Mouse (Mus musculus) neural tube, embryonic 11.5 days (tissue): Measurements from ENCODE around the gene Nrip3. TPM values are rescaled to one million over a fixed set of nuclear protein-coding genes. Genes with fewer than 3 reads are reported as not detected.
A peak's percentile ranks its signal among the peaks of the same experiment; 100 is the strongest.

Source experiments
- ATAC-seq: fragments of 200-750 bp; cut with Nextera tagmentation; 2 replicates; pipeline ENCODE4 v1.8.0; 2017; ENCODE audit warnings: moderate number of reproducible peaks, mild to moderate bottlenecking, moderate TSS enrichment, moderate library complexity; ENCODE audit not compliant: insufficient read depth, low FRiP score, low TSS enrichment
- DNase-seq: peaks from one replicate; pipeline ENCODE4 v3.0.0-alpha.2; 2015; ENCODE audit warnings: low spot score
- H3K27ac ChIP-seq: fragments of 300-500 bp; sonication (generic); 2 replicates; pipeline ENCODE4 v1.5.1; 2014; ENCODE audit warnings: low read depth, mild to moderate bottlenecking, low read length
- H3K27me3 ChIP-seq: fragments of 300-500 bp; sonication (generic); 2 replicates; pipeline ENCODE4 v1.6.1; 2014; ENCODE audit warnings: mild to moderate bottlenecking, low read length, mixed read lengths; ENCODE audit not compliant: control insufficient read depth, insufficient read depth
- H3K36me3 ChIP-seq: fragments of 300-500 bp; sonication (generic); 2 replicates; pipeline ENCODE4 v1.6.1; 2014; ENCODE audit warnings: mild to moderate bottlenecking, low read length, moderate library complexity, mixed read lengths; ENCODE audit not compliant: control insufficient read depth, insufficient read depth
- H3K4me1 ChIP-seq: fragments of 300-500 bp; sonication (generic); 2 replicates; pipeline ENCODE4 v1.6.1; 2014; ENCODE audit warnings: low read length, mixed read lengths; ENCODE audit not compliant: control insufficient read depth, insufficient read depth
- H3K4me2 ChIP-seq: fragments of 300-500 bp; sonication (generic); 2 replicates; pipeline ENCODE4 v1.6.1; 2014; ENCODE audit warnings: low read depth, mild to moderate bottlenecking, moderate library complexity
- H3K4me3 ChIP-seq: fragments of 300-500 bp; sonication (generic); 2 replicates; pipeline ENCODE4 v1.5.1; 2014; ENCODE audit warnings: low read depth, low read length
- H3K9ac ChIP-seq: fragments of 300-500 bp; sonication (generic); 2 replicates; pipeline ENCODE4 v1.6.1; 2014; ENCODE audit warnings: mild to moderate bottlenecking, low read length
- H3K9me3 ChIP-seq: fragments of 300-500 bp; sonication (generic); 2 replicates; pipeline ENCODE4 v1.6.1; 2016; ENCODE audit warnings: low read length; ENCODE audit not compliant: control insufficient read depth
- WGBS: fragments of 180-500 bp; shearing (Covaris S2); extraction: QIAGEN DNeasy Blood & Tissue Kit; methylation state at CpG from one replicate; pipeline ENCODE4 v1.1.7; 2014; 5-methylcytosine and 5-hydroxymethylcytosine counted together
- polyA plus RNA-seq: library from polyadenylated mRNA; unstranded; fragments of >200 nt; fragmentation: Nextera tagmentation; extraction: Ambion mirVana; gene quantifications from 2 replicates; pipeline ENCODE4 v1.2.1, GENCODE M21; 2014

Nrip3 gene
- polyA plus RNA-seq, 1 experiment from 2014 or later: 0.95 TPM

DNA sequence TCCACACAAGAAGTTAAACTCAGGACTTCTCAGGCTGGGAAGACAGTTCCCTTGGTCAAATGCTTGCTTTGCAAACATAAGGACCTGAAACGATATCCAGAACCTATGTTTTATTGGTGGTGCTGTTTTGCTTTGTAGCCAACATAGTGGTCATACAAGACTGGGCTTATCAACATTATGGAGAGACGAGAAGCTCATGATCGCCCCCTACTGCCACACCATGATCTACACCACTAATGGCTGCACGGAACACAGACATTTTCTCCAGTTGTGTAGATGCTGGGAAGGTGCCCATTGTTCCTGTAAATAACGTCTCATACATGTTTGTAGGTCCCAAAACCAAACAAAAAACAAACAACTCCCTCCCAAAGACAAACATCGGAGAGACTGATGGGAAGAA lies 23.0 kb upstream of the Nrip3 start:
- 68% methylated on average over 6 of the region's 6 CpGs for WGBS

DNA sequence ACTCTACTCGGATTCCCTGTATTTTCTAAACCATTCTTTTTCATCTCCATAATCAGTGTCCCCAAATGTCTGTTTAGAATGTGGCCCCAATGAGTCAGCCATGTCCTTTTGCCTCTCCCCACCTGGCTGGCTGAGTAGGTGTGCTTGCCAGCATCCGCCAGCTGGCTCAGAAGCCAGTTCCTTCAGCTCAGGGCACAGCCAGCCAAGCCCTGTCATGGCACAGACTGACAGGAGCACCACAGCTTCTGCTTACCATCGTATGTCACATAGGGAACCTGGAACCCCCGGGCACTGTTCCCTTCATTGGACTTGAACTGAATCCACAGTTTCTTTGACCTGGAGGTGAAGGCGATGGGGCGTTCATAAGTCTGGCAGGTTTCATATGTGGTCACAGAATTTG lies 22.5 kb upstream of the Nrip3 start:
- DNase-seq (no peak), ATAC-seq (no peak)
- no peak overlapping the region for H3K4me2 ChIP-seq
- no peak overlapping the region for H3K9ac ChIP-seq
- 95% methylated on average over 6 of the region's 6 CpGs for WGBS
- no peaks in the 10 kb centered on the region for H3K9me3 ChIP-seq
- H3K36me3 ChIP-seq: 0 out of 2 replicates have a peak, but pooled peaks cover 2% of the 10 kb centered on the region
- H3K27ac ChIP-seq: no peak overlapping the region
- H3K4me1 ChIP-seq: no peaks in the 10 kb centered on the region
- H3K4me3 ChIP-seq: no peak overlapping the region
- H3K27me3 ChIP-seq: no peaks in the 10 kb centered on the region

More for the DNA sequence above, 23.0 kb upstream of the Nrip3 start:
- no peaks in the 10 kb centered on the region for H3K27me3 ChIP-seq
- H3K9me3 ChIP-seq: no peaks in the 10 kb centered on the region
- H3K9ac ChIP-seq: no peak overlapping the region
- DNase-seq (peak; percentile 31), ATAC-seq (no peak)
- H3K27ac ChIP-seq: no peak overlapping the region
- 0 out of 2 replicates have a peak, but pooled peaks cover 2% of the 10 kb centered on the region for H3K36me3 ChIP-seq
- H3K4me1 ChIP-seq: no peaks in the 10 kb centered on the region
- no peak overlapping the region for H3K4me2 ChIP-seq
- no peak overlapping the region for H3K4me3 ChIP-seq

DNA sequence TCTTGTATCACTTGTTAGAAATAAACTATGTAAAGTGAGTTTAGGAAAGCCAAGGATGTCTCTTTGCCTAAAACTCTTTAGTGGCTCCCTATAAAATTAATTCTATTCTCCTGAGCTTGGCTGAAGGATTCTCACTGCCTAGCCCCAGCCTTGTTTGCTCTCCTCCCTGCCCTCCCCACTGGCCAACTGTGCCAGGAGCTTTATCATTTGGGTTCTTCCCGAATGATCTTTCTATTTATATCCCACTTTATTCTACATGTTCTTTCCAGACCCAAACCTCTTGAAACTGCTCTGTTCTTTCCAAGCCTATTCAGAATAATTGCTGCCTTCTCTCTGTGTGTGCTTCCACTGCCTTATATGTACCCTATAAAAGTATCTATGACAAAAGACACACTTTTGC lies 21.7 kb upstream of the Nrip3 start:
- WGBS: 89% methylated on average over 1 of the region's 1 CpGs

DNA sequence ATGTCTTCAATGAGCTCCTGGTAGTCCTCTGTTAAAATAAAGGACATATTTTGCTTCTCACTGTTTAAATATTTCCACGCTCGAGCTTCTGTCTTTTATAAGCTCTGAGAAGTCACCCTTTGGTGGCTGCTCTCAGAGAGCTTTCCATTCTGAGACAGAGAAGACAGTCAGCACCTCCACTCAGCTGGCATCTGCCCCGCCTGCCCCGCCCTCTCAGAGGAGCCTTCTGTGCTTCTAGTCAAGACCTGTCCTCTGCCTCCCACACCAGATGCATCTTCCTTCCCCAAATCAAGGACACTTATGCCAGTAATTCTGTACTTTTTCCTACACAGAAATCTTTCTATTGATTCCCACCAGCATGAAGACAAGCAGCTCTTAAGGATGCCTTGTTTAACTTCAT lies 18.8 kb upstream of the Nrip3 start:
- WGBS: 91% methylated on average over 4 of the region's 4 CpGs
- DNase-seq: no peak
- ATAC-seq: no peak
- no peak overlapping the region for H3K4me2 ChIP-seq
- no peaks in the 10 kb centered on the region for H3K9me3 ChIP-seq
- no peaks in the 10 kb centered on the region for H3K4me1 ChIP-seq
- no peak overlapping the region for H3K9ac ChIP-seq
- H3K36me3 ChIP-seq: 0 out of 2 replicates have a peak, but pooled peaks cover 2% of the 10 kb centered on the region
- H3K27me3 ChIP-seq: no peaks in the 10 kb centered on the region
- no peak overlapping the region for H3K27ac ChIP-seq
- no peak overlapping the region for H3K4me3 ChIP-seq

More for the DNA sequence above, 21.7 kb upstream of the Nrip3 start:
- no peak overlapping the region for H3K9ac ChIP-seq
- no peak overlapping the region for H3K4me2 ChIP-seq
- H3K27ac ChIP-seq: no peak overlapping the region
- no peak overlapping the region for H3K4me3 ChIP-seq
- H3K27me3 ChIP-seq: no peaks in the 10 kb centered on the region
- H3K4me1 ChIP-seq: no peaks in the 10 kb centered on the region
- no peak for DNase-seq
- 0 out of 2 replicates have a peak, but pooled peaks cover 2% of the 10 kb centered on the region for H3K36me3 ChIP-seq
- H3K9me3 ChIP-seq: no peaks in the 10 kb centered on the region
- no peak for ATAC-seq

DNA sequence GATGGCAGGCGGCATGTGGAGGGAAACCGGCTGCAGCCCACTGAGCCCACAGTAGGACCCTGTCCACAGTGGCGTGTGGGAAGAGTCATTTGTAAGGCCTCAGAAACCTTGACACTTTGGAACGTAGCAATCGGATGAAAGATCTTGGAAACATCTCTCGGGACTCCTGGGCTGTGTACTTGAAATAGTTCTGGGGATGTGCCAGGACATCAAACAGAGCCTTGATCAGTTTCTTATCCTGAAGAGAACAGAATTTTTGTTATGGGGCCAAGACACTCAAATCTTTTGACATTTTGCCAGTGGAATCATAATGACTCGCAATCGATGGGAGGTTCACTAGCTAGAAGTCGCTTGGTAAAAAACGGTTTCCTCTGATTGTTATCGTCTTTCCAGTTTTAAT lies 17.3 kb upstream of the Nrip3 start:
- 92% methylated on average over 11 of the region's 11 CpGs for WGBS
- Histone ChIP-seq H3K4me3 (no peak overlapping the region), H3K36me3 (0 out of 2 replicates have a peak, but pooled peaks cover 2% of the 10 kb centered on the region), H3K27me3 (no peaks in the 10 kb centered on the region), H3K9ac (no peak overlapping the region), H3K4me2 (no peak overlapping the region), H3K4me1 (no peaks in the 10 kb centered on the region), H3K27ac (no peak overlapping the region), H3K9me3 (no peaks in the 10 kb centered on the region)
- ATAC-seq: no peak
- DNase-seq: no peak

DNA sequence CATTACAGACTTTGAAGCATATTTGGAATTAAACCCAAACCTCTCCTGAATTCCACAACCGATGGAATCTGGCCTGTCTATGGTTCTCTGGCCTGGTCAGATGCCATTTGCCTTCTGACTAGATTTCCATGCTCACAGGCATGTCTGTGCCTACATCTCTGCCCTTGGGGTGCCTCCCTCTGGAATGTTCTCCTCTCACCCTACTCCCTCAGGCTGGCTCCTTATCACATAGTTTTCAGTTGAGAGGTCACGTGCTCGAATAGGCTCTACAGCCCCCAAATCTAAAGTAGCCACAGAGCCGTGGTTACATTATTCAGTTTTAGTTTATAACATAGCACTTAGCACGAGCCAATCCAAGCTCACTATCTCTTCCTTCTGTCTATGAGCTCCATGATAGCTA lies 13.7 kb upstream of the Nrip3 start:
- no peaks in the 10 kb centered on the region for H3K4me1 ChIP-seq
- DNase-seq (no peak), ATAC-seq (no peak)
- 87% methylated on average over 5 of the region's 5 CpGs for WGBS
- H3K36me3 ChIP-seq: no peaks in the 10 kb centered on the region
- no peak overlapping the region for H3K4me3 ChIP-seq
- no peak overlapping the region for H3K27ac ChIP-seq
- no peak overlapping the region for H3K9ac ChIP-seq
- H3K27me3 ChIP-seq: no peaks in the 10 kb centered on the region
- no peaks in the 10 kb centered on the region for H3K9me3 ChIP-seq
- no peak overlapping the region for H3K4me2 ChIP-seq

DNA sequence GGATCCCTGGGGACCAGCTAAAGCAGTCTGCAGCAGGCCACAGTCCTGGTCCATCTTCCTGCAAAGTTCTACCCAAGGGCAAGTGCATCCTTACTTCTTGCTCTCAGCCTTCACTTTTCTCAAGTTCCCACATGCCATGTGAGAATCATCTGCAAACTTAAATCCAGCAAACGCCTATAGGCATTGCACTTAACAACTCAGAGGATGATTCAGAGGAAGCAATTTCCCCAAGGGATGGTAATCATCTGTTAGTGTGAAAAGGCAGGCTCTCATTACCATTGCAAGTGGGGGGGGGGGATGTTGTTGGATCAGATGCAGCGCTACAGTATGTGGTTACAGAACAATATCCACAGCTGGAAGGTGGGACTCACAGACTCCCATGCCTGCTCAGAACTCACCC lies 12.7 kb upstream of the Nrip3 start:
- no peaks in the 10 kb centered on the region for H3K4me1 ChIP-seq
- no peak overlapping the region for H3K4me3 ChIP-seq
- DNase-seq (no peak), ATAC-seq (no peak)
- H3K9me3 ChIP-seq: no peaks in the 10 kb centered on the region
- no peak overlapping the region for H3K9ac ChIP-seq
- H3K4me2 ChIP-seq: no peak overlapping the region
- no peak overlapping the region for H3K27ac ChIP-seq
- no peaks in the 10 kb centered on the region for H3K36me3 ChIP-seq
- WGBS: 77% methylated on average over 2 of the region's 2 CpGs
- no peaks in the 10 kb centered on the region for H3K27me3 ChIP-seq

DNA sequence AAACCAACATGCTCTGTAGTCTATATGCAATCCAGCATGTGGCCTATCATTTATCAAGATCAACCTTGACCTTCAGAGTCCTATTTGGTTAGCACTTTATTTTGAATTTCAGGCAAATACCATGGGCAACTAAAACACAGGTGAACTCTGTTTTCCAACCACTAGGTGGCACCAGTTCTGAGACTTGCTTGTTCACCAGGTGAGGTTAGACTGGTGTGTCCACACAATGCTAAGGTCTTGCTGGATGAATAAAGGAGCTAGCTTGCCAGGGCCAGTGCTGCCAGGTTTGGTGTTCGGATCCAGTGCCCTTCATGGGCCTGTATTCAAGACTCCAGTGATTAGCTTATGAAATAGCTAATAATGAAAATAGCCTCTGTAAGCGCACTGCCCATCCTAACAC lies 10.9 kb upstream of the Nrip3 start:
- no peak overlapping the region for H3K27ac ChIP-seq
- 75% methylated on average over 2 of the region's 2 CpGs for WGBS
- no peak overlapping the region for H3K9ac ChIP-seq
- DNase-seq: peak; percentile 39
- no peaks in the 10 kb centered on the region for H3K9me3 ChIP-seq
- no peaks in the 10 kb centered on the region for H3K36me3 ChIP-seq
- no peak for ATAC-seq
- no peaks in the 10 kb centered on the region for H3K27me3 ChIP-seq
- no peak overlapping the region for H3K4me3 ChIP-seq
- H3K4me2 ChIP-seq: no peak overlapping the region
- H3K4me1 ChIP-seq: no peaks in the 10 kb centered on the region

DNA sequence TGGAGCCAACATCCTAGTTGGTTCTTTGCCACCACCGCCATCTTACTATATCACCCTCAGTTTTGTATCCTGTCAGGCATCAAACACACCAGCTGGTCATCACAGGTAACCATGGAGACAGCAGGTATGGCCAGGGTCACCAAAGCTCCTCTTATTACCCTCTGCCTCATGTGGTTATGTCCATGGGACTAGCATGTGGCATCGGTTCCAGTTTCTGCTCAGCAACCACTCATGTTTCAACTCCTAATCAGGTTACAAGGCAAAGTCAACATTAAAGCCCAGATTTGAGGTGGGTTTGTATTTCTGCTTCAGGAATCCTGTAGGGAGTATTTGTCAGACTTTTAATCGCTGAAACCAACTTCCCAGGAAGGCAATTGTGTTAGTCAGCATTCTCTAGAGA lies 9.0 kb upstream of the Nrip3 start:
- WGBS: 82% methylated on average over 3 of the region's 3 CpGs
- Histone ChIP-seq H3K4me3 (no peak overlapping the region), H3K27ac (no peak overlapping the region), H3K36me3 (no peaks in the 10 kb centered on the region), H3K27me3 (no peaks in the 10 kb centered on the region), H3K9me3 (no peaks in the 10 kb centered on the region), H3K9ac (no peak overlapping the region), H3K4me1 (no peaks in the 10 kb centered on the region), H3K4me2 (no peak overlapping the region)
- ATAC-seq: no peak
- no peak for DNase-seq
